Mouse (Mus musculus) midbrain, embryonic 14.5 days (tissue): ENCODE results near the gene Prpf40b. TPM values are rescaled to one million over a fixed set of nuclear protein-coding genes. Genes with fewer than 3 reads are reported as not detected.

ENCODE experiments used
- ATAC-seq: fragments of 200-750 bp; cut with Nextera tagmentation; 2 replicates; pipeline ENCODE4 v1.8.0; 2017; ENCODE audit warnings: moderate number of reproducible peaks, moderate library complexity; ENCODE audit not compliant: low FRiP score, low TSS enrichment
- DNase-seq: peaks from one replicate; pipeline ENCODE4 v3.0.0-alpha.2; 2015
- H3K27ac ChIP-seq: fragments of 300-500 bp; sonication (generic); replicated peaks from 2 replicates; pipeline ENCODE4 v1.5.1; 2014; ENCODE audit warnings: mild to moderate bottlenecking, low read depth, low read length, moderate library complexity
- H3K27me3 ChIP-seq: fragments of 300-500 bp; sonication (generic); 2 replicates; pipeline ENCODE4 v1.6.1; 2014; ENCODE audit warnings: low read length, control low read depth, mixed read lengths; ENCODE audit not compliant: control insufficient read depth, insufficient read depth
- H3K36me3 ChIP-seq: fragments of 300-500 bp; sonication (generic); 2 replicates; pipeline ENCODE4 v1.6.1; 2014; ENCODE audit warnings: low read length, control low read depth; ENCODE audit not compliant: control insufficient read depth, insufficient read depth
- H3K4me1 ChIP-seq: fragments of 300-500 bp; sonication (generic); 2 replicates; pipeline ENCODE4 v1.6.1; 2014; ENCODE audit warnings: mild to moderate bottlenecking, antibody characterized with exemption, low read length, control low read depth; ENCODE audit not compliant: control insufficient read depth, insufficient read depth
- H3K4me2 ChIP-seq: fragments of 300-500 bp; sonication (generic); 2 replicates; pipeline ENCODE4 v1.6.1; 2014; ENCODE audit warnings: mild to moderate bottlenecking, low read length, moderate library complexity
- H3K4me3 ChIP-seq: fragments of 300-500 bp; sonication (generic); replicated peaks from 2 replicates; pipeline ENCODE4 v1.5.1; 2014; ENCODE audit warnings: low read depth, low read length
- H3K9ac ChIP-seq: fragments of 300-500 bp; sonication (generic); replicated peaks from 2 replicates; pipeline ENCODE4 v1.6.1; 2014; ENCODE audit warnings: mild to moderate bottlenecking, low read length, moderate library complexity
- H3K9me3 ChIP-seq: fragments of 300-500 bp; sonication (generic); 2 replicates; pipeline ENCODE4 v1.6.1; 2016; ENCODE audit warnings: low read length, control low read depth, mixed read lengths; ENCODE audit not compliant: control insufficient read depth
- WGBS: fragments of 180-500 bp; shearing (Covaris S2); extraction: QIAGEN DNeasy Blood & Tissue Kit; methylation state at CpG from one replicate; pipeline ENCODE4 v1.1.7; 2014; 5-methylcytosine and 5-hydroxymethylcytosine counted together
- polyA plus RNA-seq: library from polyadenylated mRNA; unstranded; fragments of >200 nt; fragmentation: Nextera tagmentation; extraction: Ambion mirVana; gene quantifications from 2 replicates; pipeline ENCODE4 v1.2.1, GENCODE M21; 2014

Gene Prpf40b
- polyA plus RNA-seq, 1 experiment from 2014 or later = 100 TPM

DNA sequence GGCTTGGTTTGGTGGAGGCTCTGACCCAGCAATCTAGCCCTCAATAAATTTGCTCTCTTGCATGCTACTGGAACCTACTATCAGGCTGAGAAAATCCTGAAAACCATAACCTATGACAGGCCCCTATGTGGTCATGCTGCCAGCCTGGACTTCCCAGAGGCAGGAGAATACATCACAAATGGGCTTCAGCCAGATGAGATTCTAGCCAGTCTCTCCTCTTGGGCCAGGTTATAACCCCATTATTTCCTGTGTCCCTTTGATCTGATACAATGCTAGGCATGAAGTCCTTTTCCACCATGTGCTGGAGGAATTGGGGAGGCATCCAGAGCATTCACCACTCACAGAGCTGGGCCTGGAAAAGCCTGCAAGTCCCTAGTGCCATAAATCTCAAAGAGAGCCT, 37.2 kb downstream of the Prpf40b start:
- Histone ChIP-seq H3K9ac (no peak overlapping the region), H3K4me2 (no peak overlapping the region), H3K4me1 (no peaks in the 10 kb centered on the region), H3K4me3 (no peak overlapping the region), H3K9me3 (no peaks in the 10 kb centered on the region), H3K27ac (peak overlapping the region; percentile 45; the same call in 1 of the 2 replicates), H3K36me3 (peaks cover 16% of the 10 kb centered on the region; the same call in 1 of the 2 replicates), H3K27me3 (no peaks in the 10 kb centered on the region)
- DNase-seq = no peak
- no peak for ATAC-seq

- Histone ChIP-seq H3K9me3 (no peaks in the 10 kb centered on the region), H3K27ac (0 out of 2 replicates have a peak overlapping the region, but pooled peaks have one; percentile 9), H3K4me1 (no peaks in the 10 kb centered on the region), H3K9ac (peak overlapping the region; percentile 29; the same call in 1 of the 2 replicates), H3K36me3 (peaks cover 11% of the 10 kb centered on the region; the same call in 1 of the 2 replicates), H3K4me2 (no peak overlapping the region), H3K27me3 (no peaks in the 10 kb centered on the region), H3K4me3 (no peak overlapping the region)
- 72% methylated on average over 9 of the region's 9 CpGs for WGBS
- DNase-seq (peak; percentile 37), ATAC-seq (no peak)
Observed at GRCm38 (mm10) chr15:99332921-99333675, 38.2 kb downstream of the Prpf40b start.

DNA sequence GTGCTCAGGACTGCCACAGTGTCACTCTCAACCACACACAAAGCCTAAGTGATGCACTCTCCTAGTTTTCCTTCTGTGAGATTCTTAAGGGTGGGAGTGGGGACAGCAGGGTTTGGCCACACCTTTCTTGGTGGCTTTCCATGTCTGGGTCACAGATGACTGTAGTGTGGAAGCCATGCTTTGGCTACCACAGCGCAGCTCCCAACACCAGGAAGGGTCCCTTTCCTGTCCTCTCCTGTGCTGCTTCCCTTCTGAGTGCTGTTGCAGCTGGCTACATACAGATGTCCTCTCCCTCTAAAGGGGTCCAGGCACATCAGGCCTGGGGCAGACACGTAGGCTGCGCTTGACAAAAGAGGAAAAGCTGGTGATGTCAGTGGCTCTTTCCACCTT, 38.8 kb downstream of the Prpf40b start:
- H3K4me1 ChIP-seq = no peaks in the 10 kb centered on the region
- no peak overlapping the region for H3K9ac ChIP-seq
- WGBS = 96% methylated on average over 3 of the region's 3 CpGs
- H3K27ac ChIP-seq = peak overlapping the region; percentile 9; the same call in 1 of the 2 replicates
- H3K27me3 ChIP-seq = no peaks in the 10 kb centered on the region
- DNase-seq = no peak
- H3K9me3 ChIP-seq = no peaks in the 10 kb centered on the region
- H3K36me3 ChIP-seq = peaks cover 10% of the 10 kb centered on the region; the same call in 1 of the 2 replicates
- no peak overlapping the region for H3K4me3 ChIP-seq
- no peak overlapping the region for H3K4me2 ChIP-seq
- ATAC-seq = no peak

DNA sequence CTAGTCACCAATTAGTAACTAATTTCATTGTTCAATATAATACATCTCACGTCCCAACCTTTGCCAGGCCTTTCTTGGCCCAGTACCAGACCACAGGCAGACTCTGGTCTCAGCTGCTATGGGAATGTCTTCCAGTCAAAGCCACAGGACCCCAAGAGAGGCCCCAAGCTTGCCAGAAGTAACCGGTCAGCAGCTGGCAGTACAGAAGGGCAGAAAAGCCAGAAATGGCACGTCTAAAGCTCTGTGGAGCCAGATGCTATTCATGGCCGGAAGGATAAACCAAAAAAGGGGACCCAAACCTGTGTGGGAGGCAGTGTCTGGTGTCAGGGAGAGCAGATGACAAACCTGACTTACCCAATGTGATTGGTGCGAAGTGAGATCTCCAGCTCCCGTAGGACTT, 39.6 kb downstream of the Prpf40b start:
- Histone ChIP-seq H3K4me3 (no peak overlapping the region), H3K36me3 (peaks cover 5% of the 10 kb centered on the region; the same call in 1 of the 2 replicates), H3K9me3 (no peaks in the 10 kb centered on the region), H3K4me1 (no peaks in the 10 kb centered on the region), H3K9ac (no peak overlapping the region), H3K27me3 (no peaks in the 10 kb centered on the region), H3K4me2 (no peak overlapping the region), H3K27ac (no peak overlapping the region)
- no peak for ATAC-seq
- peak; percentile 14 for DNase-seq
- 74% methylated on average over 6 of the region's 6 CpGs for WGBS

DNA sequence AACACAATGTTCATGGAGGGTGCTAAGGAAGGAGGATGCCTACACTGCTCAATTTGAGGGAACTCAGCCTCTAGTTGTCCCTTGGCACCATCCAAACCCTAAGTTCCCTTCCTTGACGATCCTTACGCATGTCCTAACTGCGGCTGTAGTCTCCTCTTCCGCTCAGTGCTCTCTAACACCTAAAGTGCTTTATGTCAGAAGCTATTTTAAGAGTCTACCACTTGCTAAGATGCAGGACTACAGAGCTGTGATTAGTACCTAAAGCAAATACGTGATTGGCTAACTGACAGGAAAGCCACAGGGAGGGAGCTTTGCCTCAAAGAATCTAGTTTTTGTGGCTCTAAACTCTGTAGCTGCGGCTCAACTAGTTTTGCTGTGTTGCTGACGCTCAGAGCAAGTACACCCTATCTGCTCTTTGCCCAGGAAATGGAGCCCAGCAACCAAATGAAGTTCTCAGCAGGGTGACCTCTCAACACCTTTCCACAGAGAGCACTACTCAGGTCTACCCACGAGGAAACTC, 41.0 kb downstream of the Prpf40b start:
- Histone ChIP-seq H3K27me3 (no peaks in the 10 kb centered on the region), H3K4me3 (no peak overlapping the region), H3K4me2 (no peak overlapping the region), H3K27ac (no peak overlapping the region), H3K36me3 (peaks cover 5% of the 10 kb centered on the region; the same call in 1 of the 2 replicates), H3K9ac (no peak overlapping the region), H3K9me3 (no peaks in the 10 kb centered on the region), H3K4me1 (no peaks in the 10 kb centered on the region)
- no peak for ATAC-seq
- WGBS = 88% methylated on average over 8 of the region's 8 CpGs
- DNase-seq = no peak

DNA sequence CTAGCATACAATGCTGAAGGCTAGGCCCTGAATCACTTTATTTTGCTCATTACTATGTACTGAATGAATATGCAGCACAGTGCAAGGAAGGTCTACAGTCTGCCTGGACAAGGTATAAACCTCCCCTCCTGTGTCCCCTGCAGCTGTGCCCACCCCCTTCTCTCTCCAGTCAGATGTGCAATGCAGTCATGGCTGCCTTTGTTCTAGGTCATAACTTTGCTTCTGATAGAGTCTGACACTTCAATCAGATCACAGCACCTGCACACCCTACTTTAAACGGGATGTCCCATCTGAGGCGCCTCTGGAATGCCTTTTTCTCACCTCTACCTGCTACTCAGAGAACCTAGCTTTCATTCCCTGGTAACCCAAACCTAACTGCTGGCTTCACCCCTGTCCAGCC, 44.0 kb downstream of the Prpf40b start:
- Histone ChIP-seq H3K9me3 (no peaks in the 10 kb centered on the region), H3K27ac (no peak overlapping the region), H3K4me1 (0 out of 2 replicates have a peak, but pooled peaks cover 5% of the 10 kb centered on the region), H3K4me3 (no peak overlapping the region), H3K36me3 (peaks cover 2% of the 10 kb centered on the region; the same call in 1 of the 2 replicates), H3K27me3 (no peaks in the 10 kb centered on the region), H3K4me2 (no peak overlapping the region), H3K9ac (no peak overlapping the region)
- DNase-seq = no peak
- WGBS = 89% methylated on average over 2 of the region's 2 CpGs
- ATAC-seq = no peak

DNA sequence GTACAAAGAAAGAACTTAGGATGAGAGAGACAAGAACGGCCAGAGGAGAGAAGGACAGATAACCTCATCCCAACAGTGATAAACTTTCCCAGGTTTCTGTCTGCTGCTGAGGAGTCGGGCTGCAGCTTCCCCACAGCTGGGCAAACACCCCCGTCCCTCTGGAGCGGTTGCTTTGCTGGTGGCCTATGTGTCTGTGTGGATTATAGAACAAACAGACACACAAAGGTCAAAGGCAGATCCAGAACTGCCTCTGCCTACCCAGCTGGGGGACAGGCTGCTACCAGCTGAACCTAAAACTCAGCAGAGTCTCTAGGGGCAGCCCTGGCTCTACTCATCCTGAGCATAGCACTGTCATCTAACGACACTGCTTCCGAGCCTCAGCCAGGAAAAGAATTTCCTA, 44.8 kb downstream of the Prpf40b start:
- Histone ChIP-seq H3K4me2 (no peak overlapping the region), H3K9me3 (no peaks in the 10 kb centered on the region), H3K9ac (no peak overlapping the region), H3K4me1 (0 out of 2 replicates have a peak, but pooled peaks cover 5% of the 10 kb centered on the region), H3K36me3 (no peaks in the 10 kb centered on the region), H3K4me3 (no peak overlapping the region), H3K27ac (no peak overlapping the region), H3K27me3 (no peaks in the 10 kb centered on the region)
- WGBS = 58% methylated on average over 6 of the region's 6 CpGs
- DNase-seq = no peak
- no peak for ATAC-seq

- ATAC-seq = no peak
- no peak overlapping the region for H3K4me3 ChIP-seq
- 0 out of 2 replicates have a peak, but pooled peaks cover 5% of the 10 kb centered on the region for H3K4me1 ChIP-seq
- DNase-seq = no peak
- 94% methylated on average over 3 of the region's 3 CpGs for WGBS
- no peak overlapping the region for H3K27ac ChIP-seq
- no peaks in the 10 kb centered on the region for H3K36me3 ChIP-seq
- no peak overlapping the region for H3K4me2 ChIP-seq
- H3K27me3 ChIP-seq = no peaks in the 10 kb centered on the region
- H3K9ac ChIP-seq = no peak overlapping the region
- no peaks in the 10 kb centered on the region for H3K9me3 ChIP-seq
Observed at GRCm38 (mm10) chr15:99341102-99341501, 46.2 kb downstream of the Prpf40b start.
